Mouse (Mus musculus) liver, embryonic 15.5 days (tissue): ENCODE measurements around the gene Dlgap3. TPM values are rescaled to one million over a fixed set of nuclear protein-coding genes. Genes with fewer than 3 reads are reported as not detected.

ENCODE experiments used
- ATAC-seq: fragments of 200-750 bp; cut with Nextera tagmentation; 2 replicates; pipeline ENCODE4 v1.8.0; 2017; ENCODE audit warnings: moderate number of reproducible peaks, mild to moderate bottlenecking, moderate library complexity; ENCODE audit not compliant: insufficient read depth
- H3K27ac ChIP-seq: fragments of 300-500 bp; sonication (generic); replicated peaks from 2 replicates; pipeline ENCODE4 v1.5.1; 2015; ENCODE audit warnings: mild to moderate bottlenecking, inconsistent platforms
- H3K27me3 ChIP-seq: fragments of 300-500 bp; sonication (generic); 2 replicates; pipeline ENCODE4 v1.6.1; 2015; ENCODE audit warnings: mild to moderate bottlenecking, inconsistent platforms
- H3K36me3 ChIP-seq: fragments of 300-500 bp; sonication (generic); replicated peaks from 2 replicates; pipeline ENCODE4 v1.6.1; 2015; ENCODE audit warnings: moderate library complexity, mild to moderate bottlenecking, inconsistent platforms
- H3K4me1 ChIP-seq: fragments of 300-500 bp; sonication (generic); replicated peaks from 2 replicates; pipeline ENCODE4 v1.6.1; 2015; ENCODE audit warnings: inconsistent platforms
- H3K4me2 ChIP-seq: fragments of 300-500 bp; sonication (generic); 2 replicates; pipeline ENCODE4 v1.6.1; 2015; ENCODE audit warnings: moderate library complexity, mild to moderate bottlenecking, inconsistent platforms
- H3K4me3 ChIP-seq: fragments of 300-500 bp; sonication (generic); replicated peaks from 2 replicates; pipeline ENCODE4 v1.5.1; 2015; ENCODE audit warnings: mild to moderate bottlenecking, inconsistent platforms
- H3K9ac ChIP-seq: fragments of 300-500 bp; sonication (generic); 2 replicates; pipeline ENCODE4 v1.6.1; 2015; ENCODE audit warnings: moderate library complexity, mild to moderate bottlenecking, inconsistent platforms
- H3K9me3 ChIP-seq: fragments of 300-500 bp; sonication (generic); replicated peaks from 2 replicates; pipeline ENCODE4 v1.6.1; 2016; ENCODE audit warnings: inconsistent platforms
- WGBS: fragments of 180-500 bp; shearing (Covaris S2); methylation state at CpG from one replicate; pipeline ENCODE4 v1.1.7; 2015; ENCODE audit warnings: mixed read lengths; ENCODE audit not compliant: insufficient replicate concordance; 5-methylcytosine and 5-hydroxymethylcytosine counted together
- polyA plus RNA-seq: library from polyadenylated mRNA; unstranded; fragments of >200 nt; fragmentation: Nextera tagmentation; extraction: Ambion mirVana; gene quantifications from 2 replicates; pipeline ENCODE4 v1.2.1, GENCODE M21; 2015

Dlgap3 gene
- polyA plus RNA-seq, 1 experiment from 2014 or later: 0.20 TPM

- Histone ChIP-seq H3K4me1 (0 out of 2 replicates have a peak, but pooled peaks cover 5% of the 10 kb centered on the region), H3K9ac (no peak overlapping the region), H3K36me3 (no peaks in the 10 kb centered on the region), H3K4me3 (no peak overlapping the region), H3K9me3 (no peaks in the 10 kb centered on the region), H3K27me3 (peaks cover 42% of the 10 kb centered on the region), H3K4me2 (no peak overlapping the region), H3K27ac (no peak overlapping the region)
- ATAC-seq: no peak
- 50% methylated on average over 8 of the region's 8 CpGs for WGBS
Measured at GRCm38 (mm10) chr4:127163926-127164325, 5.1 kb upstream of the Dlgap3 start.

GRCm38 (mm10) chr4:127167096-127167495 lies 1.9 kb upstream of the Dlgap3 start:
- no peak overlapping the region for H3K4me3 ChIP-seq
- H3K9me3 ChIP-seq: no peaks in the 10 kb centered on the region
- no peaks in the 10 kb centered on the region for H3K36me3 ChIP-seq
- peaks cover 71% of the 10 kb centered on the region for H3K27me3 ChIP-seq
- H3K27ac ChIP-seq: no peak overlapping the region
- WGBS: 58% methylated on average over 5 of the region's 5 CpGs
- no peak overlapping the region for H3K9ac ChIP-seq
- 0 out of 2 replicates have a peak, but pooled peaks cover 5% of the 10 kb centered on the region for H3K4me1 ChIP-seq
- H3K4me2 ChIP-seq: no peak overlapping the region
- ATAC-seq: no peak

- Histone ChIP-seq H3K9me3 (no peaks in the 10 kb centered on the region), H3K4me3 (no peak overlapping the region), H3K4me1 (0 out of 2 replicates have a peak, but pooled peaks cover 5% of the 10 kb centered on the region), H3K9ac (no peak overlapping the region), H3K4me2 (peak overlapping the region; percentile 67), H3K27me3 (peaks cover 76% of the 10 kb centered on the region), H3K36me3 (no peaks in the 10 kb centered on the region), H3K27ac (no peak overlapping the region)
- no peak for ATAC-seq
- WGBS: 15% methylated on average over 8 of the region's 8 CpGs
Measured at GRCm38 (mm10) chr4:127167731-127168130, 1.3 kb upstream of the Dlgap3 start.

GRCm38 (mm10) chr4:127168211-127168913 lies 642 bp upstream of the Dlgap3 start:
- 1% methylated on average over 39 of the region's 39 CpGs for WGBS
- Histone ChIP-seq H3K27me3 (peaks cover 82% of the 10 kb centered on the region), H3K4me3 (peak overlapping the region; percentile 57), H3K27ac (no peak overlapping the region), H3K4me2 (peak overlapping the region; percentile 67), H3K4me1 (0 out of 2 replicates have a peak, but pooled peaks cover 5% of the 10 kb centered on the region), H3K36me3 (no peaks in the 10 kb centered on the region), H3K9ac (no peak overlapping the region), H3K9me3 (no peaks in the 10 kb centered on the region)
- ATAC-seq: peak; percentile 33; the same call in 1 of the 2 replicates

GRCm38 (mm10) chr4:127169346-127170221 lies 580 bp downstream of the Dlgap3 start:
- Histone ChIP-seq H3K27me3 (peaks cover 85% of the 10 kb centered on the region), H3K27ac (no peak overlapping the region)

GRCm38 (mm10) chr4:127170866-127171265 lies 1.9 kb downstream of the Dlgap3 start:
- no peaks in the 10 kb centered on the region for H3K9me3 ChIP-seq
- H3K9ac ChIP-seq: no peak overlapping the region
- H3K27ac ChIP-seq: no peak overlapping the region
- peaks cover 76% of the 10 kb centered on the region for H3K27me3 ChIP-seq
- H3K4me3 ChIP-seq: no peak overlapping the region
- no peak for ATAC-seq
- 36% methylated on average over 5 of the region's 5 CpGs for WGBS
- no peaks in the 10 kb centered on the region for H3K36me3 ChIP-seq
- H3K4me1 ChIP-seq: 0 out of 2 replicates have a peak, but pooled peaks cover 5% of the 10 kb centered on the region
- no peak overlapping the region for H3K4me2 ChIP-seq

More at GRCm38 (mm10) chr4:127169346-127170221, 580 bp downstream of the Dlgap3 start:
- Histone ChIP-seq H3K9ac (peak overlapping the region; percentile 15; the same call in 1 of the 2 replicates), H3K4me1 (0 out of 2 replicates have a peak, but pooled peaks cover 5% of the 10 kb centered on the region), H3K4me2 (peak overlapping the region; percentile 67), H3K36me3 (no peaks in the 10 kb centered on the region), H3K9me3 (no peaks in the 10 kb centered on the region), H3K4me3 (peak overlapping the region; percentile 57)
- 3% methylated on average over 48 of the region's 51 CpGs for WGBS
- peak; percentile 68 for ATAC-seq

GRCm38 (mm10) chr4:127171341-127171905 lies 2.4 kb downstream of the Dlgap3 start:
- no peak overlapping the region for H3K27ac ChIP-seq
- 0 out of 2 replicates have a peak, but pooled peaks cover 5% of the 10 kb centered on the region for H3K4me1 ChIP-seq
- 31% methylated on average over 4 of the region's 4 CpGs for WGBS
- H3K36me3 ChIP-seq: no peaks in the 10 kb centered on the region
- no peak overlapping the region for H3K9ac ChIP-seq
- H3K4me2 ChIP-seq: no peak overlapping the region
- no peak overlapping the region for H3K4me3 ChIP-seq
- ATAC-seq: no peak
- H3K9me3 ChIP-seq: no peaks in the 10 kb centered on the region
- peaks cover 70% of the 10 kb centered on the region for H3K27me3 ChIP-seq

GRCm38 (mm10) chr4:127172119-127172518 lies 3.1 kb downstream of the Dlgap3 start:
- 23% methylated on average over 7 of the region's 7 CpGs for WGBS

GRCm38 (mm10) chr4:127172614-127173013 lies 3.6 kb downstream of the Dlgap3 start:
- no peaks in the 10 kb centered on the region for H3K36me3 ChIP-seq
- WGBS: 49% methylated on average over 4 of the region's 4 CpGs
- peaks cover 58% of the 10 kb centered on the region for H3K27me3 ChIP-seq

More at GRCm38 (mm10) chr4:127172119-127172518, 3.1 kb downstream of the Dlgap3 start:
- Histone ChIP-seq H3K9ac (no peak overlapping the region), H3K4me1 (0 out of 2 replicates have a peak, but pooled peaks cover 5% of the 10 kb centered on the region), H3K27me3 (peaks cover 63% of the 10 kb centered on the region), H3K9me3 (no peaks in the 10 kb centered on the region), H3K4me3 (no peak overlapping the region), H3K4me2 (no peak overlapping the region), H3K27ac (no peak overlapping the region), H3K36me3 (no peaks in the 10 kb centered on the region)
- no peak for ATAC-seq

GRCm38 (mm10) chr4:127173461-127173860 lies 4.5 kb downstream of the Dlgap3 start:
- no peak overlapping the region for H3K4me3 ChIP-seq
- WGBS: 1% methylated on average over 8 of the region's 8 CpGs
- no peaks in the 10 kb centered on the region for H3K9me3 ChIP-seq
- H3K27ac ChIP-seq: no peak overlapping the region
- H3K9ac ChIP-seq: no peak overlapping the region
- 0 out of 2 replicates have a peak, but pooled peaks cover 1% of the 10 kb centered on the region for H3K4me1 ChIP-seq
- ATAC-seq: no peak
- no peaks in the 10 kb centered on the region for H3K36me3 ChIP-seq
- peaks cover 51% of the 10 kb centered on the region for H3K27me3 ChIP-seq
- H3K4me2 ChIP-seq: no peak overlapping the region

More at GRCm38 (mm10) chr4:127172614-127173013, 3.6 kb downstream of the Dlgap3 start:
- Histone ChIP-seq H3K9me3 (no peaks in the 10 kb centered on the region), H3K4me1 (0 out of 2 replicates have a peak, but pooled peaks cover 5% of the 10 kb centered on the region), H3K4me2 (no peak overlapping the region), H3K4me3 (no peak overlapping the region), H3K9ac (no peak overlapping the region), H3K27ac (no peak overlapping the region)
- ATAC-seq: no peak
